Mouse (Mus musculus) G1E (cell line): ENCODE results near the gene Gm14151. TPM values are rescaled to one million over a fixed set of nuclear protein-coding genes. Genes with fewer than 3 reads are reported as not detected.
"Not testable (repeated sequence)": the region's sequence is repeated elsewhere in the genome, so short reads cannot be mapped to it uniquely, and the experiment has no call there.

Experiments
- ATAC-seq: 2 replicates; pipeline ENCODE4 v1.8.0; 2016; ENCODE audit warnings: mild to moderate bottlenecking; ENCODE audit not compliant: insufficient number of reproducible peaks, poor library complexity, low FRiP score, severe bottlenecking; ENCODE audit errors: extremely low read depth
- DNase-seq: peaks from one replicate; pipeline ENCODE4 v3.0.0; 2012; ENCODE audit warnings: low spot score
- H3K27me3 ChIP-seq: 2 replicates; pipeline ENCODE4 v1.6.1; 2012; ENCODE audit warnings: mild to moderate bottlenecking, low read length, inconsistent platforms; ENCODE audit not compliant: insufficient read depth
- H3K36me3 ChIP-seq: replicated peaks from 2 replicates; pipeline ENCODE3; 2012; ENCODE audit warnings: mild to moderate bottlenecking, inconsistent platforms
- H3K4me1 ChIP-seq: 2 replicates; pipeline ENCODE4 v1.6.1; 2012; ENCODE audit warnings: low read depth, low read length, inconsistent platforms, mixed read lengths; ENCODE audit not compliant: insufficient read depth
- H3K4me3 ChIP-seq: 2 replicates; pipeline ENCODE4 v1.5.1; 2012; ENCODE audit warnings: low read depth, mild to moderate bottlenecking, inconsistent platforms, low read length, moderate library complexity, mixed read lengths
- H3K9me3 ChIP-seq: replicated peaks from 2 replicates; pipeline ENCODE4 v1.6.1; 2012; ENCODE audit warnings: inconsistent platforms
- CTCF ChIP-seq: IDR thresholded peaks from 2 replicates; pipeline ENCODE4 v1.5.1; 2012; ENCODE audit warnings: low read depth, low read length, inconsistent platforms, mixed read lengths
- GATA1 ChIP-seq: IDR thresholded peaks from 2 replicates; pipeline ENCODE4 v1.6.1; 2012; ENCODE audit warnings: borderline replicate concordance, low read length, inconsistent platforms, mixed read lengths
- GATA2 ChIP-seq: IDR thresholded peaks from 2 replicates; pipeline ENCODE4 v1.6.1; 2012; ENCODE audit warnings: low read depth, low read length, inconsistent platforms, borderline replicate concordance
- POLR2AphosphoS5 ChIP-seq: IDR thresholded peaks from 2 replicates; pipeline ENCODE4 v1.6.1; 2012; ENCODE audit warnings: low read depth, low read length, inconsistent platforms; ENCODE audit not compliant: insufficient replicate concordance
- TAL1 ChIP-seq: conservative IDR thresholded peaks from 2 replicates; pipeline ENCODE4 v1.6.1; 2012; ENCODE audit warnings: low read depth, low read length, inconsistent platforms, mixed read lengths
- polyA plus RNA-seq: library from polyadenylated mRNA; stranded (reverse); fragments of >175 nt; gene quantifications from 2 replicates; pipeline ENCODE4 v1.2.3, GENCODE M21; 2012
- total RNA-seq, 2 experiments: library from RNA; stranded (forward) in 1 of 2; stranded (reverse) in 1 of 2; fragments of 200-1000 nt in 1 of 2; fragments of >200 nt in 1 of 2; fragmentation: Nextera tagmentation in 1 of 2; gene quantifications; 2 replicates each; pipeline ENCODE4 v1.2.3; 2014 to 2017

Gene Gm14151
- not detected in 2 replicates for total RNA-seq (2014; fragmentation: Nextera tagmentation)
- 0.27 TPM in 1 of 2 replicates, not detected in the other for total RNA-seq (2017)
- polyA plus RNA-seq = not detected in 2 replicates

DNA sequence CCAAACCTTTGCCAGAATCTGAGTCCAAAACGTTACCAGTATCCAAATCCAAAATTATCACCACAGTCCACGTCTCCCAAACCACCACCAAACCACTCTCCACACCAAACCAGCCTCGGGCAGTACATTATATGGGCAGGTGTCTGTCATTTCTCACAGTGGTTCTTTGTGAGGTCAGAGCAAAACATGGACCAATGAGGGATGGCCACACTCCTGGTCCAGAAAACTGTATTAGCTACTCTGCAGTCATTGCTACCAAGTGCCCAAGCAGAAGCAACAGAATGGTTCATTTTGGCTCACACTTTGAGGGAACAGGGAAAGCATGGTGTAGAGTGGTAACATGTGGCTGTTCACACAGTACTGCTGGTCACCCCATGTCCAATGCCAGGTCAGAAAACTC is at the start of gene Gm14151:
TSS of gene Gm14151 (minus strand) at position 101 of the 400 bp plus-strand sequence.
- not testable (repeated sequence) for H3K9me3 ChIP-seq, H3K4me1 ChIP-seq, H3K36me3 ChIP-seq, ATAC-seq, H3K4me3 ChIP-seq, H3K27me3 ChIP-seq, DNase-seq

DNA sequence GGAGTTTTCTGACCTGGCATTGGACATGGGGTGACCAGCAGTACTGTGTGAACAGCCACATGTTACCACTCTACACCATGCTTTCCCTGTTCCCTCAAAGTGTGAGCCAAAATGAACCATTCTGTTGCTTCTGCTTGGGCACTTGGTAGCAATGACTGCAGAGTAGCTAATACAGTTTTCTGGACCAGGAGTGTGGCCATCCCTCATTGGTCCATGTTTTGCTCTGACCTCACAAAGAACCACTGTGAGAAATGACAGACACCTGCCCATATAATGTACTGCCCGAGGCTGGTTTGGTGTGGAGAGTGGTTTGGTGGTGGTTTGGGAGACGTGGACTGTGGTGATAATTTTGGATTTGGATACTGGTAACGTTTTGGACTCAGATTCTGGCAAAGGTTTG is 5.8 kb upstream of the Gm14151 start, which contains the start of gene Gm14147:
TSS of gene Gm14147 (plus strand) at position 301 of the 400 bp plus-strand sequence.
- not testable (repeated sequence) for ATAC-seq, H3K4me3 ChIP-seq, DNase-seq, H3K36me3 ChIP-seq, H3K27me3 ChIP-seq, H3K9me3 ChIP-seq, H3K4me1 ChIP-seq

DNA sequence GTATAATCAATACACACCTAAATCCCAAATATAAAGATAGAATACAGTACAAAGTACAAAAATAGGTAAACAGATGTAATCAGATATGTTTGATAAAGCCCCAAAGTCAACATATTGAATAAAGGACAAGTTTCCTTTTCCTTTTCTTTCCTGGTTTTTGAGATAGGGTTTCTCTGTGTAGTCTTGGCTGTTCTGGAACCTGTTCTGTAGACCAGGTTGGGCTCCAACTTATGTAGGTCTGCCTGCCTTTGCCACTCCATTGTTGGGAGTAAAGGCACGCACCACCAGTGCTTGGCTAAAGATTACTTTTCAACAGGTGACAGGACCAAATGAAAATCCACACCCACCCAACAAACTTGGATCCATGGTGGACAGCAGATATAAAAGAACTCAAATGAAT is 35.5 kb downstream of the Gm14151 start:
- Histone ChIP-seq H3K36me3 (no peaks in the 10 kb centered on the region), H3K4me3 (no peak overlapping the region), H3K4me1 (no peaks in the 10 kb centered on the region), H3K9me3 (no peaks in the 10 kb centered on the region), H3K27me3 (peaks cover 13% of the 10 kb centered on the region)
- DNase-seq (no peak), ATAC-seq (no peak)
- TF ChIP-seq CTCF (no peak), TAL1 (no peak), GATA2 (no peak), GATA1 (no peak), POLR2AphosphoS5 (no peak)

DNA sequence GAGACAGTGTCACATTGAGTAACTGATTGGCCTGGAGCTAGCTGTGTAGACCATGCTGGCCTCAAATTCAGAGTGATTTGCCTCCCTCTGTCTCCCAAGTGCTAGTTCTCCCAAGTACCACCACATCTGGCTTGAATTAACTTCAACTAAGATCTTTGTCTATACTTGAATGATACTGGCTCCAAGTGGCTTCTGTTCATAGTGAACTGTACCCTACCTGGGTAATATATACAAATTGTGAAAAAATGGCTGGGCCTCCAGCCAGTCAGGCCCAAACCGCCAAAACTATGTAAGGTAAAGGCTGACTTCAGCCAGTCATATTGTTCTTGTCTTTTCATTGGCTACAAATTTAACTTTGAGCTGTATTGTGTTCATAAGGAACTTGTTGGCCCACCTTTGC is 51.7 kb downstream of the Gm14151 start:
- DNase-seq (no peak), ATAC-seq (no peak)
- H3K27me3 ChIP-seq = no peaks in the 10 kb centered on the region
- peaks cover 4% of the 10 kb centered on the region for H3K36me3 ChIP-seq
- TF ChIP-seq POLR2AphosphoS5 = no peak
- TF ChIP-seq CTCF = no peak
- no peak for TF ChIP-seq GATA1
- TF ChIP-seq GATA2 = no peak
- no peak for TF ChIP-seq TAL1
- H3K4me3 ChIP-seq = peak overlapping the region; percentile 96; the same call in 1 of the 2 replicates
- H3K4me1 ChIP-seq = peaks cover 36% of the 10 kb centered on the region
- no peaks in the 10 kb centered on the region for H3K9me3 ChIP-seq

DNA sequence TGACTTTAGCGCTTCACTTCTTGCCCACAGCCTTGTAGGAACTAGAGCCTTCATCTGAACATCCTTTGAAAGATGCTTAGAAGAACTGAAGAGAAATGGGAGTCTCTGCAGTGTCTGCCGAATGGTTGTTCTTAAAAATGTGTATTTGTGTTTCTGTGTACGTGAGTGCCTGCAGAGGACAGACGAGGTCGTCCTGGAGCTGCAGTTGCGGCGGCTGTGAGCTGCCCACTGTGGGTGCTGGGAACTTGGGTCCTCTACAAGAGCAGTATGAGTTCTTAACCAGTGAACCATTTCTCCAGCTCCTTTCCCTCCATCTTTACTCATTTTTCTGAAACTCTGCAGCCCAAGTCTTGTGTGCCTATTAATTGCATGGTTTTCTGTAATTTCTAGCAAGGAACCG is 52.4 kb downstream of the Gm14151 start:
- no peaks in the 10 kb centered on the region for H3K9me3 ChIP-seq
- H3K4me3 ChIP-seq = peak overlapping the region; percentile 96
- DNase-seq (no peak), ATAC-seq (no peak)
- H3K36me3 ChIP-seq = peaks cover 11% of the 10 kb centered on the region
- TF ChIP-seq POLR2AphosphoS5 = no peak
- peaks cover 40% of the 10 kb centered on the region for H3K4me1 ChIP-seq
- H3K27me3 ChIP-seq = no peaks in the 10 kb centered on the region

DNA sequence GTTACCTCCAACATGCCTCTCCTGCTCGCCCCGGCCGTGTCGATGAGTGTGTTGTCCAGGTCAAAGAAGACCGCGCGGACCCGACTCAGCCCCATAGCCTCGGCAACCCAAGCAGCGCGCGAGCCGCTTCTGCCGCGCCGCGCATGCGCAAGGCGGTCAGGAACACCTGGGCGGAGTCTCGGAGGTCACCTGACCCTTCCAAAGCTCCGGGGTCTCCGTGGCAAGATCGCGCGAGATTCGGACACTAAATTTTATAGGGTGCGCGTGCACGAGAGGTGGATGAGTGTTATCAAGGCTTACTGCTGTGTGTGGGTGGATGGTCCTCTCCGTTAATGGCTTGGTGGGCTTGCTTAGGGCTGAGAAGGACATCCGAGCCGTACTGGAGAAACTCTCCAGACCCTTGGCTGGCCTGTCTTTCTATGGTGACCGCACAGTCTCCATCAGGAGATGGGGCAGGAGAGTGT is 52.9 kb downstream of the Gm14151 start, which contains the start of the genes Ninl and Nanp:
TSS of gene Ninl (minus strand) at position 151 of the 464 bp plus-strand sequence.
TSS of gene Nanp (minus strand) at position 167 of the 464 bp plus-strand sequence.
- H3K36me3 ChIP-seq = peaks cover 15% of the 10 kb centered on the region
- H3K27me3 ChIP-seq = no peaks in the 10 kb centered on the region
- TF ChIP-seq CTCF (no peak), POLR2AphosphoS5 (no peak; the same call in 1 of the 2 replicates), GATA1 (no peak), GATA2 (no peak), TAL1 (no peak)
- peaks cover 43% of the 10 kb centered on the region for H3K4me1 ChIP-seq
- ATAC-seq (peak; percentile 77), DNase-seq (peak; percentile 85)
- H3K9me3 ChIP-seq = no peaks in the 10 kb centered on the region
- H3K4me3 ChIP-seq = peak within 1 kb of the TSS; percentile 96

DNA sequence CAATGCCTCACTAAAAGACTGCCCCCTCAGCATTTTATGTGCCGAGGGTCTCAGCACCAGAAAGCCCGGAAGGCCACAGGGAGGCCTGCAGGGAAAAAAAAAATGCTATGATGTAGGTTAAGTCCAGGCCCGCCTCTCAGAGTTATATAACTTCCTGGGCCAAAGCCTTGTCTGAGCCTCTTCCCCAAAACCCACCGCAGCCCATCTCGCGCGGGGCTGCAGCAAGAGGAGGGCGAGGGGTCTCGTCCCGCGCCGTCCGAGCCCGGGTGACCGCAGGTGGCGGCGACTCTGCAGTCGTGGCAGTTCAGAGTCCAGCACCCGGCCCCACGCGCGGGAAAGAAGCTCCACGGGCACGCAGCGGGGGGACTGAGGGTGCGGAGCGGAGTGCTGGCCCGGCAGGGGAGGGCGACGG is 53.3 kb downstream of the Gm14151 start:
- TF ChIP-seq GATA1 (no peak), POLR2AphosphoS5 (no peak), GATA2 (no peak), CTCF (no peak), TAL1 (no peak)
- no peaks in the 10 kb centered on the region for H3K27me3 ChIP-seq
- H3K9me3 ChIP-seq = no peaks in the 10 kb centered on the region
- DNase-seq (no peak), ATAC-seq (no peak)
- peaks cover 46% of the 10 kb centered on the region for H3K4me1 ChIP-seq
- H3K36me3 ChIP-seq = peaks cover 20% of the 10 kb centered on the region
- H3K4me3 ChIP-seq = peak overlapping the region; percentile 96
